Mouse (Mus musculus): ENCODE measurements around the gene Myef2. TPM values are rescaled to one million over a fixed set of nuclear protein-coding genes. Genes with fewer than 3 reads are reported as not detected.

The Myef2 gene
- total and polyA plus RNA-seq, 2 experiments from 2014 or later: 54.4 to 153 TPM

GRCm38 (mm10) chr2:125068696-125069095, 54.8 kb downstream of the Myef2 start:
- no peaks in the 10 kb centered on the region for H3K27me3 ChIP-seq (ENCODE audit: insufficient read depth, low read length)
- H3K9ac ChIP-seq (replicated peaks; ENCODE audit: low read length): no peak overlapping the region
- no peaks in the 10 kb centered on the region for H3K9me3 ChIP-seq (ENCODE audit: low read length)
- H3K4me1 ChIP-seq (ENCODE audit: insufficient read depth, low read length): no peaks in the 10 kb centered on the region
- no peak for DNase-seq (ENCODE audit: low spot score)
- WGBS: 89% methylated on average over 12 of the region's 12 CpGs
- H3K4me3 ChIP-seq (ENCODE audit: low read length): no peak overlapping the region
- no peak overlapping the region for H3K4me2 ChIP-seq (ENCODE audit: low read depth, low read length)
- no peak for ATAC-seq
- no peak for TF ChIP-seq CTCF (IDR thresholded peaks at IDR 0.05; ENCODE audit: low read depth)
- H3K36me3 ChIP-seq (ENCODE audit: insufficient read depth, low read length): no peaks in the 10 kb centered on the region
- H3K27ac ChIP-seq: no peak overlapping the region

DNA sequence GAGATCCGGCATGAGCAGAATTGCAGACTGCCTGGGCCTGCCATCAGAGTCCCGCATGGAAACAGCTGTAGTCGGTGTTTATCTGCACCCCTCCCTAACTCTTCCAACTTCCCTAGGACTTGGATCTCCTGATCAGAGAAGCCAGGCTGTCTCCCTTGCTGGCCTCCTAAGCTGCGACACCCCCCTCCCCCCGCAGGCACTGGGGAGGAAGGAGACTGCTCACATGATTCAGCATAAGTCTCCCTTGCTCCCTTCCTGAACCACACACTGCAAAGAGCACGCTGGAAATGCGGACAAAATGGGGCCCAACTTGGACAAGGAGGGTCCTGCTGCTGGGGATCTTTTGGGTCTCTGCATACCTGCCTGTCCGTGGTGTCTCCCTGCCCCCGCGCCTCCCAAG, 55.6 kb downstream of the Myef2 start, which contains the start of gene Slc24a5:
Slc24a5 (plus strand) TSS at position 231 of the 400 bp plus-strand sequence.
- TF ChIP-seq CTCF (IDR thresholded peaks at IDR 0.05; ENCODE audit: low read depth): no peak
- H3K36me3 ChIP-seq (ENCODE audit: insufficient read depth, low read length): no peaks in the 10 kb centered on the region
- no peak within 1 kb of the TSS for H3K4me2 ChIP-seq (ENCODE audit: low read depth, low read length)
- H3K9me3 ChIP-seq (ENCODE audit: low read length): no peaks in the 10 kb centered on the region
- ATAC-seq (no peak), DNase-seq (ENCODE audit: low spot score) (no peak)
- 74% methylated on average over 10 of the region's 10 CpGs for WGBS
- H3K4me1 ChIP-seq (ENCODE audit: insufficient read depth, low read length): no peaks in the 10 kb centered on the region
- no peak within 1 kb of the TSS for H3K9ac ChIP-seq (replicated peaks; ENCODE audit: low read length)
- no peak within 1 kb of the TSS for H3K27ac ChIP-seq
- no peak within 1 kb of the TSS for H3K4me3 ChIP-seq (ENCODE audit: low read length)
- H3K27me3 ChIP-seq (ENCODE audit: insufficient read depth, low read length): no peaks in the 10 kb centered on the region

- H3K36me3 ChIP-seq (ENCODE audit: insufficient read depth, low read length): no peaks in the 10 kb centered on the region
- H3K27ac ChIP-seq: no peak overlapping the region
- H3K9me3 ChIP-seq (ENCODE audit: low read length): no peaks in the 10 kb centered on the region
- no peak overlapping the region for H3K4me3 ChIP-seq (ENCODE audit: low read length)
- H3K27me3 ChIP-seq (ENCODE audit: insufficient read depth, low read length): no peaks in the 10 kb centered on the region
- no peak for TF ChIP-seq CTCF (IDR thresholded peaks at IDR 0.05; ENCODE audit: low read depth)
- no peak overlapping the region for H3K9ac ChIP-seq (replicated peaks; ENCODE audit: low read length)
- ATAC-seq (no peak), DNase-seq (ENCODE audit: low spot score) (no peak)
- H3K4me2 ChIP-seq (ENCODE audit: low read depth, low read length): no peak overlapping the region
- WGBS: 81% methylated on average over 7 of the region's 7 CpGs
- no peaks in the 10 kb centered on the region for H3K4me1 ChIP-seq (ENCODE audit: insufficient read depth, low read length)
These were observed 56.1 kb downstream of the Myef2 start for GRCm38 (mm10) chr2:125067373-125067772.

- no peak overlapping the region for H3K4me2 ChIP-seq (ENCODE audit: low read depth, low read length)
- H3K4me1 ChIP-seq (ENCODE audit: insufficient read depth, low read length): no peaks in the 10 kb centered on the region
- 0 out of 2 replicates have a peak, but pooled peaks have one; percentile 38 for ATAC-seq
- 51% methylated on average over 4 of the region's 4 CpGs for WGBS
- no peak overlapping the region for H3K27ac ChIP-seq
- no peak overlapping the region for H3K9ac ChIP-seq (replicated peaks; ENCODE audit: low read length)
- DNase-seq (ENCODE audit: low spot score): no peak
- H3K4me3 ChIP-seq (ENCODE audit: low read length): no peak overlapping the region
- no peak for TF ChIP-seq CTCF (IDR thresholded peaks at IDR 0.05; ENCODE audit: low read depth)
- no peaks in the 10 kb centered on the region for H3K27me3 ChIP-seq (ENCODE audit: insufficient read depth, low read length)
- no peaks in the 10 kb centered on the region for H3K36me3 ChIP-seq (ENCODE audit: insufficient read depth, low read length)
- H3K9me3 ChIP-seq (ENCODE audit: low read length): no peaks in the 10 kb centered on the region
These were observed 60.5 kb downstream of the Myef2 start for GRCm38 (mm10) chr2:125062944-125063343.

- no peak overlapping the region for H3K27ac ChIP-seq
- H3K4me2 ChIP-seq (ENCODE audit: low read depth, low read length): no peak overlapping the region
- no peaks in the 10 kb centered on the region for H3K9me3 ChIP-seq (ENCODE audit: low read length)
- no peaks in the 10 kb centered on the region for H3K4me1 ChIP-seq (ENCODE audit: insufficient read depth, low read length)
- no peaks in the 10 kb centered on the region for H3K36me3 ChIP-seq (ENCODE audit: insufficient read depth, low read length)
- H3K27me3 ChIP-seq (ENCODE audit: insufficient read depth, low read length): no peaks in the 10 kb centered on the region
- WGBS: 85% methylated on average over 7 of the region's 7 CpGs
- DNase-seq (ENCODE audit: low spot score) (no peak), ATAC-seq (no peak)
- no peak for TF ChIP-seq CTCF (IDR thresholded peaks at IDR 0.05; ENCODE audit: low read depth)
- H3K9ac ChIP-seq (replicated peaks; ENCODE audit: low read length): no peak overlapping the region
- H3K4me3 ChIP-seq (ENCODE audit: low read length): no peak overlapping the region
These were observed 62.0 kb downstream of the Myef2 start for GRCm38 (mm10) chr2:125061451-125061850.

DNA sequence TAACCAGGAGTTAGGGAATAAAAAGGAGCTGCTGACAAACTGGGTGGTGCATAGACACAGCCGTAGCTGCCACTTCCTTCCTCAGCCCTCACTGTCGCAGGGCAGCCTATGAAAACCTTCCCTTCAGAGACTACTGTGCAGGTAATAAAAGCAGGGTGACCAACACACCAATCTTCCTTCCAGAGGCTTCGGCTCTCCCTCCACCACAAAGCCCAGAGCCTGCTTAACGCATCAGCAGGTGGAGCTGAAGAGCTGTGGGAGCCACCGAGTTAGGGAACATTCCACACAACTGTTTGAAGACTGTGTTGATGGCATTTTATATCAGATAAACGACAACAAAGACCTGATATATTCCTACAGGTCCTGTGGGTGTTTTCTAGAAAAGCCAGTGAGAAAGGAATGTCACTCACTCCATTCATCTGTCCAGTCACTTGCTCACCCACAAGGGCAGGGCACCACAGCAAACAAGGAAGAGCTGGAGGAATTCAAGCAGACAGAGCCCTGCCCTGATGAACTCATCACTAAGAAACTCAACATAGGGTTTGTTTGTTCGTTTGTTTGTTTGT, 66.1 kb downstream of the Myef2 start:
- H3K9ac ChIP-seq (replicated peaks; ENCODE audit: low read length): no peak overlapping the region
- H3K36me3 ChIP-seq (ENCODE audit: insufficient read depth, low read length): no peaks in the 10 kb centered on the region
- no peak overlapping the region for H3K4me3 ChIP-seq (ENCODE audit: low read length)
- peak; percentile 79 for TF ChIP-seq CTCF (IDR thresholded peaks at IDR 0.05; ENCODE audit: low read depth)
- no peak for ATAC-seq
- no peak overlapping the region for H3K27ac ChIP-seq
- WGBS: 34% methylated on average over 7 of the region's 7 CpGs
- H3K4me2 ChIP-seq (ENCODE audit: low read depth, low read length): no peak overlapping the region
- no peaks in the 10 kb centered on the region for H3K9me3 ChIP-seq (ENCODE audit: low read length)
- no peaks in the 10 kb centered on the region for H3K4me1 ChIP-seq (ENCODE audit: insufficient read depth, low read length)
- DNase-seq (ENCODE audit: low spot score): peak; percentile 67
- no peaks in the 10 kb centered on the region for H3K27me3 ChIP-seq (ENCODE audit: insufficient read depth, low read length)

DNA sequence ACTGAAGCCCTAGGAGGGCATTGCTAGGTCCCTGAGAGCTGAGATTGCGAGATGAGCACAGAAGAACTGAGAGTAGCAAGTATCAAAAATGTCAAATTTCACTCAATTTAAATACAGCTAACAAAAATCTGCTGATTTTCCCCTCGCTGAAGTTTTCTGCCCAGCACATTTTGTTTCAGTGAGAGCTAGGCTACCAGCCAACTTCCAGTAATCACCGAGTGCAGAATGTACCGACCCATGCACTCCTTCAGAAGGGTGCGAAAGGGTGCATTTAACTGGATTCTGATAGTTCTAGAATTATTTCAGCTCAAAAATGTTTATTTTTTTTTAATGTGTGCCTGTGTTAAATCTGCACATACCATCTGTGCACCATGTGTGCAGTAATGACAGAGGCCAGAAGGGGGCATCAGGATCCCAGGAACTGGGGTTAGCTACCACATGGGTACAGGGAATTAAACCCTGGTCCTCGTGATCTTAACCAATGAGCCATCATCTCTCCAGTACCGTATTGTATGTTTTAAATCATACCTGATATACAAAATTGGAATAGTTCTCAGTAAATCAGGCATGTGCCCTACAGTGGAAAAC, 68.1 kb downstream of the Myef2 start:
- ATAC-seq (no peak), DNase-seq (ENCODE audit: low spot score) (no peak)
- no peaks in the 10 kb centered on the region for H3K36me3 ChIP-seq (ENCODE audit: insufficient read depth, low read length)
- H3K27ac ChIP-seq: no peak overlapping the region
- H3K9ac ChIP-seq (replicated peaks; ENCODE audit: low read length): no peak overlapping the region
- H3K4me2 ChIP-seq (ENCODE audit: low read depth, low read length): no peak overlapping the region
- no peaks in the 10 kb centered on the region for H3K9me3 ChIP-seq (ENCODE audit: low read length)
- H3K4me1 ChIP-seq (ENCODE audit: insufficient read depth, low read length): no peaks in the 10 kb centered on the region
- no peaks in the 10 kb centered on the region for H3K27me3 ChIP-seq (ENCODE audit: insufficient read depth, low read length)
- 84% methylated on average over 7 of the region's 7 CpGs for WGBS
- TF ChIP-seq CTCF (IDR thresholded peaks at IDR 0.05; ENCODE audit: low read depth): peak; percentile 32; the same call in 1 of the 2 replicates
- H3K4me3 ChIP-seq (ENCODE audit: low read length): no peak overlapping the region

Other genes starting within 250 kb of the Myef2 start
- 1.4 and 2.5 TPM in 2 replicates for gene Slc24a5, start 55.5 kb downstream of the Myef2 start, total RNA-seq (2014; rRNA removed)
- gene Slc24a5, start 55.5 kb downstream of the Myef2 start, polyA plus RNA-seq (2015; fragmentation: Nextera tagmentation; extraction: Ambion mirVana): 6.6 and 6.7 TPM in 2 replicates
- 10.2 and 10.9 TPM in 2 replicates for gene Ctxn2, start 13.0 kb upstream of the Myef2 start, total RNA-seq (2014; rRNA removed)
- gene Ctxn2, start 13.0 kb upstream of the Myef2 start, polyA plus RNA-seq (2015; fragmentation: Nextera tagmentation; extraction: Ambion mirVana): 37.6 and 39.4 TPM in 2 replicates
- 0.29 TPM in 1 of 2 replicates, not detected in the other for gene Slc12a1, start 28.8 kb upstream of the Myef2 start, total RNA-seq (2014; rRNA removed)
- 0.10 and 0.11 TPM in 2 replicates for gene Slc12a1, start 28.8 kb upstream of the Myef2 start, polyA plus RNA-seq (2015; fragmentation: Nextera tagmentation; extraction: Ambion mirVana)
- gene Dut, start 123.5 kb upstream of the Myef2 start, total RNA-seq (2014; rRNA removed): 46.6 and 50.7 TPM in 2 replicates
- gene Dut, start 123.5 kb upstream of the Myef2 start, polyA plus RNA-seq (2015; fragmentation: Nextera tagmentation; extraction: Ambion mirVana): 95.0 and 105 TPM in 2 replicates

Data from hindbrain, postnatal 0 days (tissue).